Mouse (Mus musculus) heart, postnatal 0 days (tissue): ENCODE measurements around the gene Cfap57.

Experiments used
- CTCF ChIP-seq: IDR thresholded peaks from 2 replicates; pipeline ENCODE4 v1.5.1; 2016; ENCODE audit warnings: antibody characterized with exemption, control low read depth, low read depth
- EP300 ChIP-seq: IDR thresholded peaks from 2 replicates; pipeline ENCODE4 v1.6.1; 2016; ENCODE audit warnings: antibody characterized with exemption, low read depth

DNA sequence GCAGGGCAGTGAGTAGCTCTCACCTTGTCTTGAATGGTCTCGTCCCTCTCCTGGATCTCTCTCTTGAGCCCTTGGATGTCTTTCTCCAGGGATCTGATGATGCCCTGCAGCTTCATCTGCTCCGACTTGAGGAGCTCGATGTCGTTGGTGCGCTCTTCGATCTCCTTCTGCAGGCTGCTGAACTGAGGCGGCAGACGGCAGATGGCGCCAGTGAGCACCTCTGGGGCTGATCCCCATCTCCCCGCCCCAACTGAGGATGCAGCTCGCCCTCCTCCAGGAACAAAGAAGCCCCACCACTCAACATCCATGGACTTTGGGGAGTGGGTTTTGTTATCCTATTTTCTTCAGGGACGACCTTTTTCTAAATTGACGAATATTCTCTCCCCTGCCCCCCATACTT is 41.3 kb downstream of the Cfap57 start:
- TF ChIP-seq EP300: no peak
- peak; percentile 34; the same call in 1 of the 2 replicates for TF ChIP-seq CTCF
